Mouse (Mus musculus) adrenal gland, adult 18-20 months (tissue): ENCODE results near the gene Rnf149. TPM values are rescaled to one million over a fixed set of nuclear protein-coding genes. Genes with fewer than 3 reads are reported as not detected.
A peak's percentile ranks its signal among the peaks of the same experiment; 100 is the strongest.
"Not testable (repeated sequence)": the region's sequence is repeated elsewhere in the genome, so short reads cannot be mapped to it uniquely, and the experiment has no call there.

Experiments used
- DNase-seq, 2 experiments: peaks; one replicate each; pipeline ENCODE4 v3.0.0; 2021 to 2022; ENCODE audit warnings: low spot score in 2 of 2
- long read RNA-seq, 2 experiments: library from polyadenylated mRNA; stranded (forward); transcript quantifications; one replicate each; pipeline ENCODE4 v2.0.0; 2021
- total RNA-seq, 2 experiments: library from RNA; stranded (reverse); gene quantifications; 1 replicate in 1 of 2; 2 replicates in 1 of 2; pipeline ENCODE4 v1.2.3; 2021

The Rnf149 gene
- 10 to 100 TPM; 36.6 to 45.2 TPM for total RNA-seq
- long read RNA-seq, experiment 1, transcript Rnf149-201 (7 exons, 2,492 nt) = major isoform, 40 of 43 reads
- long read RNA-seq, experiment 1, partial matches to known transcripts = 0 of 43 reads
- long read RNA-seq, experiment 1, other reads (novel, unspliced or antisense) = 3 of 43 reads
- long read RNA-seq, experiment 2, transcript Rnf149-201 (7 exons, 2,492 nt) = major isoform, 183 of 191 reads
- long read RNA-seq, experiment 2, partial matches to known transcripts = 1 of 191 reads
- long read RNA-seq, experiment 2, other reads (novel, unspliced or antisense) = 7 of 191 reads

DNA sequence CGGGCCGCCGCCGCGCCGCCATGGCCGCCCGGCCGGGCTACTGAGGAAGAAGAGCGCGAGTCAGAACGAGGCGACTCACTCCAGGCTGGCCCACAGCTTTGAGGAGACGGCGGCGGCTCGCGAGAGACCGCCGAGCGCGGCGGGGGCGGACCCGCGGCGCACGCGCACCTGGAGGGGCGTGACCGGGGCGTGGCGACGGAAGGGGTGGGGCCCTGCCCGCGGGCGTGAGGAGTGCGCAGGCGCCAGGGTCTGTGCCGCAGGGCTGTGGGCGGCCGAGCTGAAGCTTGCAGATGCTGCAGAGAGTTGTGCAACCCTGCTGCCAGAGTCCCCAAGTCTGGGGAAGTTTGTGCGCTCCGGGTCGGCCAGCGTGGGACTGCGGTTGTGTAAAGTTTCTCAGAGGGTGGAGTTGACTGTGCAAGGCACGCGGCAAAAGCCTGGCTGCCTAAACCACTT lies at the start of gene Rnf149:
Rnf149 (minus strand) TSS at position 153 of the 453 bp plus-strand sequence.
- DNase-seq = peak; percentile 99 to 100

- no peak for DNase-seq
Measured at GRCm38 (mm10) chr1:39625491-39625890, 48.3 kb upstream of the Rnf149 start.

- no peak for DNase-seq
Measured at GRCm38 (mm10) chr1:39623729-39624128, 46.5 kb upstream of the Rnf149 start.

GRCm38 (mm10) chr1:39623106-39623505 lies 45.9 kb upstream of the Rnf149 start:
- DNase-seq = no peak

- no peak for DNase-seq
Measured at GRCm38 (mm10) chr1:39618524-39618923, 41.3 kb upstream of the Rnf149 start.

GRCm38 (mm10) chr1:39615526-39615925 lies 38.3 kb upstream of the Rnf149 start:
- DNase-seq = no peak

GRCm38 (mm10) chr1:39614462-39615279 lies 37.5 kb upstream of the Rnf149 start:
- peak; percentile 57 to 70 for DNase-seq

GRCm38 (mm10) chr1:39613061-39613460 lies 35.9 kb upstream of the Rnf149 start:
- no peak for DNase-seq

DNA sequence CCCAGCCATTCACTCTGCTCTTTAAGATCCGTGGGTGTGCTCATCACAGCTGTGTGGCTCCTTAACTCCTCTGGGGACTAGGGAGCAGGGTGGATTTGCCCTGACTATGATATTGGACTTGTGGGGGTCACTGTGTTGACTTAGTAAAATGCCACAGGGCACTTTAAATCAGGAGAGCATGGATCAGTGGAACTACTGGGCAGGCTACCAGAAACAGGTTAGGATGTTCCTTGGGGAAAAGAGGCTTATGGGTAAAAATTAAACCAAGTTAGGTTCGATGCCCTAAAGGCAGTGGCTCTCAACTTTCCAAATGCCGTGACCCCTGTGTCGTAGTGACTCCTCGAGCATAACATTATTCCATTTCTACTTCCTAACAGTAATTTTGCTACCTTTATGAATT lies 35.3 kb upstream of the Rnf149 start:
- no peak for DNase-seq

GRCm38 (mm10) chr1:39608534-39608933 lies 31.3 kb upstream of the Rnf149 start:
- no peak for DNase-seq

- no peak for DNase-seq
Measured at GRCm38 (mm10) chr1:39602477-39602876, 25.3 kb upstream of the Rnf149 start.

DNA sequence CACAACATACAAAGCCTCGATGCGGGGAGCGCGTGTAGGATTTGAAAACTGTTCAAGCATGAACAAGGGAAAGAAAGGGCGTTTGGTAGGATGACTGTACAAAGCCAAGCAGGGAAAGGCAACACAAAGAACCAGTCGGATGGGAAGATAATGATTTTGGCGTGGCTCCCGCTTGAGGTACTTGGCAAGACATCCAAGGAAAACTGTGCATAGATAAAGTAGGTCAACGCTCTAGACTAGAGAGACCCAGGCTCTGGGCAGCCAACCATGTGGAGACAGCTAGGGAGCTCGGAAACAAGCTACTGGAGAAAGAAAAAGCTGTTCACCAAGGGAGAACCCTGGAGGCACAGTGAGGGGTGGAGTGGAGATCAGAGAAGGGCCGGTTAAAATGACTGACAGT lies 21.5 kb upstream of the Rnf149 start:
- no peak for DNase-seq

GRCm38 (mm10) chr1:39597135-39597534 lies 19.9 kb upstream of the Rnf149 start:
- DNase-seq = not testable (repeated sequence)

- no peak for DNase-seq
Measured at GRCm38 (mm10) chr1:39593836-39594235, 16.6 kb upstream of the Rnf149 start.

DNA sequence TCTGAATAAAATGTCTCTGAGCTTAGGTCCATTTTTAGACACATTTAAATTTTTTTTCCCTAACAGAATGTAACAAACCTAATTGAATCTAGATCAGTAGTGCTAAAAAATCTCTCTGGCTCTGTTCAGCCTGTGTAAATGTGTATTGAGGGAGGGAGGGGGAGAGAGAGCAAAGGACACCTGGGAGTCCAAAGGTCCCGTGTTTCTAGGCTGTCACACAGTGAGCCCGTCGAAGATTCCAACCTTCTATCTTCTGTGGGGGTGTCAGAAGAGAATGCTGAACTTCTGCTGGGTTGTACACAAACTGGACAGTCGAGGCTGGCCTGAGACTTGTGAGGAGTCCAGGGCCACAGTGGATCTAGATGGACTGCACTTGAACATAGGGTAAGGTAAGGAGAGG lies 14.9 kb upstream of the Rnf149 start:
- no peak for DNase-seq

DNA sequence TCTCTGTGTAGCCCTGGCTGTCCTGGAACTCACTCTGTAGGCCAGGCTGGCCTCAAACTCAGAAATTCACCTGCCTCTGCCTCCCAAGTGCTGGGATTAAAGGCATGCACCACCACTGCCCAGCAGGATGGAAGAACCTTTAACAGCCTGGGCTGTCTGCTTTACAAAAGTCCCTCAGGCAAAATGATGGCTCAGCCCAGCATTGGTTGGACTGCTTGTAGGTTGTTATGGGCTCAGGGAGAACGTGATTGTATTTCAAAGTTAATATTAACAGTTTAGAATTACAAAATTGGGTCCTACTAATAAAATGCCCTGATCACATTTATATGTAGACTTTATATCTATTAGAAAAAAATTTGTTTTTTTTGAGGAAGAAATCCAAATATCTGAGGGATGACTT lies 14.4 kb upstream of the Rnf149 start:
- not testable (repeated sequence) for DNase-seq

DNA sequence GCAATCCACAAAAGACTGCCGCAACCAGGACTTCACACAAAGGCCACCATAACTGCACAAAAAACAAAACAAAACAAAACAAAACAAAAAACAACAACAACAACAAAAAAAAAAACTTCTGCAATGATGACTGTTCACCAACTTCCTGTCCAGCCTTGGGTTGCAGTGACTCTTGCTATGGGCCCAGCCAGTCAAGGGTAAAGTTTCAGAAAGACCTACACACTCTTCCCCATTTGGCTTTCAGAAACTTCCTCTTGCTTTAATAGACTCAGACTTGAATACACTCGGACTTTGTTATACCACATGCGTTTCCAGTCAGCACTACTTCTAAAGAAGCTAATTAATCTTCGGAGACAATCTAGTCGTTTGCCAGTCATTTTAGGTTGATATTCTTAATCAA lies 13.0 kb upstream of the Rnf149 start:
- no peak for DNase-seq

DNA sequence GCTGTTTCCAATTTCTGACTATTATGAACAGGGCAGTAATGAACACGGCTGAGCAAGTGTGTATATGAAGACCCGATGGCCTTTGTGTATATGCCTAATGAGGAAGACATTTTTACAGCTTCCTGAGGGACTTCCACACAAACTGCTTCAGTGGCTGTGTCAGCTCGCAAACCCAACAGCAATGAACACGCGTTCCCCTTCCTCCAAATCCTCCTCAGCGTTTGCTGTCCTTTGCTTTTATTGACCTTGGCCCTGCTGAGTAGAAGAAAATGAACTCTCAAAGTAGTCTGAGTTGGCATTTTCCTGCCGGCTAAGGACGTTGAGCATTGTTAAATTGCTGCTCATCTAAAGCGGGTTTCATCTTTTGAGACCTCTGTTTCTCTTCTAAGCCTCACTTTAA lies 8.2 kb upstream of the Rnf149 start:
- no peak for DNase-seq

DNA sequence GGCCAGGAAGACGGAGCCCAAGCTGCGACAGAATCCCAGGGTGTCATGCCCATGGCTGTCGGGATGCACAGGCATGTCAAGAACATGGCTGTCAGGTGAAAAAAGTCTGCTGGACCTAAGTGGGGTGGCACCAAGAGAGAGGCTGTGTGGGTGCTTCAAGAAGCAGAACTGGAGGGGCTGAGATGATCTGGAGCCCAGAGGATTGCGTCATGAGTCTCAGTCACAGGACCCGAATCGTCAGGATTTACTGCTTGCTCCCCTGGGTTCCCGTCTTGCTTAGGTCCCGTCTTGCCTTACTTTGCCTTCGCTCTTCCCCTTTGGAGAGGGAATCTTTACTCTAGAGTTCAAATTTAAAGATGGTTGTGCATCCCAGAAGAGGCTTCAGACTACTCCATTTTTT lies 6.0 kb upstream of the Rnf149 start:
- no peak for DNase-seq

- DNase-seq = no peak
Measured at GRCm38 (mm10) chr1:39581215-39581614, 4.0 kb upstream of the Rnf149 start.

DNA sequence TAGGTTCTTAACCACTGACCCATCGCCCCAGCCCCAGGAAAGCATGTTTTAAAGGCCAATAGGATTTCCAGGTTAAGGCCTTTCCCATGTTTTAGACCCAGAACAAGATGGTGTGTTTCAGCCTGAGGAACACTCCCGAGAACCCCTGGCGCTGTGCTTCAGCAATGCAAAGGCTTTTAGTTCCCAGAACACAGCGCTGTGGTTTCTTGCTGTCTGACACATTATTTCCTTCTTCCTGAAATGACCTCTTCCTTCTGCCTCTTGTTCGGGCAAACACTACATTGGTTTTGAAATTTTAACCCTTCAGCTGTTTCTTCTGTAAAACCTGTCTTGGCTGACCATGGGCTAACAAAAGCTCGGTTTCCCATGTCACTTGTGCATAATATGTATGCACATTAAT lies 1.9 kb upstream of the Rnf149 start:
- no peak for DNase-seq

DNA sequence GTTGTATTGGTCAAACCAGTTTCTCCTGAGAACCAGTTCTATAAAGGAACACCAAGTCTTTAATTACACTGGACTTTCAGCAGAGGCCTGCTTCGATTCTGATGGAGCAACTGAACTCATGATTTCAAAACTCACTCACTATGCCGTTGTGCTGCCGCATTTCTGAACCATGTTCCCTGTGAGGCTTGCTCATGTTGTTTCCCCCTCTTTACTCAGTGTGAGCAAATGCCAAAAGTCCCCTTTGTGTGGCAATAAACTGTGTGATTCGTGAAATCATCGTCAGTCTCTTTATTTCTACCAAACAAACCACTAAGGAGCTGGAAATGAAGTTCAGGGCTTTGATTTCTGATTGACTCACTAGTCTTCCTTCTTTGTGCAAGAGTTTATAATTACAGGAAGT lies 1.2 kb upstream of the Rnf149 start:
- DNase-seq = no peak
